Mouse (Mus musculus) small intestine, adult 2 months (tissue): ENCODE measurements around the gene Il1r1.

Experiments
- CTCF ChIP-seq: fragments of 200-500 bp; IDR thresholded peaks from 2 replicates; pipeline ENCODE4 v1.5.1; 2012; ENCODE audit warnings: low read depth, mild to moderate bottlenecking, control low read depth, inconsistent platforms, low read length, moderate library complexity, mixed read lengths; ENCODE audit not compliant: insufficient replicate concordance, insufficient read length; ENCODE audit errors: extremely low read depth
- POLR2A ChIP-seq: fragments of 200-500 bp; IDR thresholded peaks from 2 replicates; pipeline ENCODE4 v1.6.1; 2012; ENCODE audit warnings: low read depth, mild to moderate bottlenecking, control low read depth, inconsistent platforms, low read length, moderate library complexity

DNA sequence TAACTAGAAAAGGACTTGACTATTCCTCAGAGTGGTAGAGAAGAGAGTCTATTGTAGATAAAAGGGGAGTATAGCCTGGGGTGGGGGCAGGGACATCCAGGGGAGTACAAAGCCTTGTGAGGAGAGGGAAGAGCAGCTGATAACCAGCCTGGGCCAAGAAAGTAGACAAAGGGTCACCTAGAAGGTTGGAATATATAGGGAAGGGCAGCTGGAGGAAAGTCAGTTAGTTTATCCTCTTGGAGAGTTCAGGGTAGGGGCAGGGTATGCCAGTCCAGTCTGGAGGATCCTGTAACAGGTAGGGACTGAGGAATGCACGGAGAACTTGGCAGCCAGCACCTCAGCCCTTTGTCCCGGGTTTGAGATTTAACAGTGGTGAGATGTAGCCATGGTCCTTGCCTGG, 133.5 kb downstream of the Il1r1 start:
- no peak for TF ChIP-seq CTCF
- no peak for TF ChIP-seq POLR2A
